Comparison of ENCODE assay signal across 20 mouse cellular contexts in genomic region chr10:81325781-81326180, GRCm38 (mm10). TPM values are rescaled to one million over a fixed set of nuclear protein-coding genes. Genes with fewer than 3 reads are reported as not detected.
DNase-seq lines count a peak whose midpoint lies in the region; TF ChIP-seq lines count a peak whose summit lies in the region.
"Had no signal": no experiment of that assay in that cellular context is flagged by ENCODE, and none has a peak within 500 bp of the region (broad histone marks: within the 10 kb centered on the region; RNA-seq: fewer than 3 reads in every experiment).

No protein-coding gene starts in this region.

- no peak for DNase-seq in heart, adult 2 months
- no peak for DNase-seq in heart, adult 8-10 months (ENCODE audit: low spot score)
- no peak for DNase-seq in layer of hippocampus, adult 2 months (ENCODE audit: low spot score in 2 of 2)
- no peak for DNase-seq in layer of hippocampus, adult 8-10 months (ENCODE audit: low spot score in 2 of 2)
- DNase-seq in urinary bladder, postnatal 14 days (ENCODE audit: low spot score): no peak
- DNase-seq: adrenal gland, postnatal 10 days; forebrain, postnatal 0 days; heart, postnatal 36 days; kidney, adult 8-10 months; kidney, postnatal 36 days; lung, adult 2 months; thymus, postnatal 14 days had no signal

- peaks cover 32% of the 10 kb centered on the region for H3K4me1 ChIP-seq in heart, adult 2 months (ENCODE audit: control insufficient read depth, insufficient read depth, low read length)
- peaks cover 89% of the 10 kb centered on the region for H3K4me1 ChIP-seq in E14TG2a.4 (replicated peaks; ENCODE audit: low read depth, low read length)
- peaks cover 32% of the 10 kb centered on the region for H3K4me1 ChIP-seq in brown adipose tissue, adult 24 weeks (ENCODE audit: control insufficient read depth, insufficient read depth, insufficient read length, low read length)

- no peak overlapping the region for H3K9ac ChIP-seq in heart, adult 2 months (ENCODE audit: low read depth, low read length)
- H3K9ac ChIP-seq: forebrain, postnatal 0 days; hindbrain, embryonic 14.5 days; limb, embryonic 15.5 days had no signal

- WGBS in heart, adult 2 months: 85% methylated on average over 18 of the region's 18 CpGs

- H3K4me3 ChIP-seq in heart, adult 2 months: no peak overlapping the region
- H3K4me3 ChIP-seq in layer of hippocampus, adult 2 months: no peak overlapping the region
- H3K4me3 ChIP-seq in E14TG2a.4 (replicated peaks; ENCODE audit: low read length): peak overlapping the region; percentile 51
- H3K4me3 ChIP-seq in brown adipose tissue, adult 24 weeks (ENCODE audit: insufficient read depth, low read depth, low read length): no peak overlapping the region
- H3K4me3 ChIP-seq: left cerebral cortex, adult 2 months; limb, embryonic 15.5 days had no signal

- no peak for TF ChIP-seq CTCF in heart, adult 2 months (IDR thresholded peaks at IDR 0.05)
- TF ChIP-seq CTCF in layer of hippocampus, adult 2 months (conservative IDR thresholded peaks at IDR 0.05): no peak
- no peak for TF ChIP-seq CTCF in E14TG2a.4 (conservative IDR thresholded peaks at IDR 0.05; ENCODE audit: low read length)

- H3K9me3 ChIP-seq in E14TG2a.4 (ENCODE audit: low read length): no peaks in the 10 kb centered on the region
- H3K9me3 ChIP-seq: limb, embryonic 15.5 days had no signal

- intact Hi-C loops in heart, adult 2 months (cut with DNase I): no loop called here

- TF ChIP-seq POLR2A in heart, adult 2 months (IDR thresholded peaks at IDR 0.05; ENCODE audit: insufficient read depth, low read depth, low read length): no peak

- peak overlapping the region; percentile 86 for H3K27ac ChIP-seq in heart, adult 2 months
- peak overlapping the region; percentile 83 for H3K27ac ChIP-seq in layer of hippocampus, adult 2 months
- H3K27ac ChIP-seq in brown adipose tissue, adult 24 weeks (replicated peaks; ENCODE audit: low read depth, low read length): peak overlapping the region; percentile 96
- H3K27ac ChIP-seq: hindbrain, embryonic 14.5 days; limb, embryonic 15.5 days; macrophage had no signal

- TF ChIP-seq EP300 in heart, adult 2 months (IDR thresholded peaks at IDR 0.05; ENCODE audit: insufficient read depth, low read depth, low read length): no peak

- no peaks in the 10 kb centered on the region for H3K27me3 ChIP-seq in heart, adult 2 months (ENCODE audit: control insufficient read depth, insufficient read depth, low read length)
- H3K27me3 ChIP-seq in E14TG2a.4 (ENCODE audit: insufficient read depth, low read length): peaks cover 8% of the 10 kb centered on the region; the same call in 1 of the 2 replicates
- H3K27me3 ChIP-seq: limb, embryonic 15.5 days had no signal

- H3K36me3 ChIP-seq in heart, adult 2 months (ENCODE audit: control insufficient read depth, insufficient read depth, low read length): no peaks in the 10 kb centered on the region; the same call in 1 of the 2 replicates
- peaks cover 61% of the 10 kb centered on the region for H3K36me3 ChIP-seq in E14TG2a.4 (ENCODE audit: insufficient read depth, low read length)

- no peaks in the 10 kb centered on the region; the same call in 1 of the 2 replicates for H3K79me2 ChIP-seq in heart, adult 2 months (replicated peaks; ENCODE audit: control insufficient read depth, insufficient read depth, low read length)

RNA-seq across cellular contexts. Expression of gene Tbxa2r, which starts 2.8 kb away (rescaled TPM):
- 1 to 10 TPM; 3.8 to 4.1 TPM for total RNA-seq in heart, adult 2 months (2021)
- polyA plus RNA-seq in heart, adult 2 months (2012; rRNA removed): 7.1 and 8.7 TPM in 2 replicates
- total RNA-seq in heart, adult 8-10 months (2022): 1 to 10 TPM; 2.7 to 5.4 (median 3.5) TPM
- 1 to 10 TPM; 1.3 to 1.4 TPM for total RNA-seq in layer of hippocampus, adult 2 months (2021)
- 1 to 10 TPM; 1.1 to 1.4 (median 1.4) TPM for total RNA-seq in layer of hippocampus, adult 8-10 months (2022)
- polyA plus RNA-seq in brown adipose tissue, adult 24 weeks (2012; ENCODE audit: insufficient read depth, insufficient read length, missing spikeins): not detected in 2 replicates
- polyA plus RNA-seq: macrophage had no signal

RNA-seq across cellular contexts. Expression of gene Cactin, which starts 4.9 kb away (rescaled TPM):
- total RNA-seq in heart, adult 2 months (2021): 10 to 100 TPM; 16.1 to 18.0 TPM
- 15.4 and 18.0 TPM in 2 replicates for polyA plus RNA-seq in heart, adult 2 months (2012; rRNA removed)
- total RNA-seq in heart, adult 8-10 months (2022): 10 to 100 TPM; 14.4 to 19.2 (median 16.3) TPM
- total RNA-seq in layer of hippocampus, adult 2 months (2021): 10 to 100 TPM; 27.6 to 30.7 TPM
- total RNA-seq in layer of hippocampus, adult 8-10 months (2022): 10 to 100 TPM; 28.2 to 31.3 (median 30.2) TPM
- 8.4 and 9.6 TPM in 2 replicates for polyA plus RNA-seq in brown adipose tissue, adult 24 weeks (2012; ENCODE audit: insufficient read depth, insufficient read length, missing spikeins)

RNA-seq across cellular contexts. Expression of gene Gipc3, which starts 17.3 kb away (rescaled TPM):
- total RNA-seq in heart, adult 2 months (2021): 1 to 10 TPM; 5.5 to 6.4 TPM
- 4.7 and 4.8 TPM in 2 replicates for polyA plus RNA-seq in heart, adult 2 months (2012; rRNA removed)
- 1 to 10 TPM; 4.1 to 6.6 (median 5.2) TPM for total RNA-seq in heart, adult 8-10 months (2022)
- 1 to 10 TPM; 1.7 to 1.8 TPM for total RNA-seq in layer of hippocampus, adult 2 months (2021)
- total RNA-seq in layer of hippocampus, adult 8-10 months (2022): 1 to 10 TPM; 1.3 to 2.2 (median 1.7) TPM
- 1.0 TPM in 1 of 2 replicates, not detected in the other for polyA plus RNA-seq in brown adipose tissue, adult 24 weeks (2012; ENCODE audit: insufficient read depth, insufficient read length, missing spikeins)
- total RNA-seq: forebrain, postnatal 0 days had no signal
- polyA plus RNA-seq: activated CD4-positive, CD25-positive, alpha-beta regulatory T cell, adult 4 months; forebrain, postnatal 0 days; hindbrain, embryonic 14.5 days; macrophage; midbrain, postnatal 0 days had no signal

RNA-seq across cellular contexts. Expression of gene Hmg20b, which starts 24.5 kb away (rescaled TPM):
- 10 to 100 TPM; 55.6 to 58.1 TPM for total RNA-seq in heart, adult 2 months (2021)
- 44.3 and 54.9 TPM in 2 replicates for polyA plus RNA-seq in heart, adult 2 months (2012; rRNA removed)
- total RNA-seq in heart, adult 8-10 months (2022): 10 to 100 TPM; 52.4 to 61.2 (median 57.1) TPM
- total RNA-seq in layer of hippocampus, adult 2 months (2021): 10 to 100 TPM; 27.5 to 30.8 TPM
- total RNA-seq in layer of hippocampus, adult 8-10 months (2022): 10 to 100 TPM; 32.5 to 37.1 (median 32.9) TPM
- polyA plus RNA-seq in brown adipose tissue, adult 24 weeks (2012; ENCODE audit: insufficient read depth, insufficient read length, missing spikeins): 66.1 and 78.7 TPM in 2 replicates

RNA-seq across cellular contexts. Expression of gene Mfsd12, which starts 31.5 kb away (rescaled TPM):
- 10 to 100 TPM; 10.6 to 11.1 TPM for total RNA-seq in heart, adult 2 months (2021)
- polyA plus RNA-seq in heart, adult 2 months (2012; rRNA removed): 9.6 and 10.5 TPM in 2 replicates
- 10 to 100 TPM in 1 of 4 experiments, 1 to 10 TPM in 3; 9.2 to 11.4 (median 9.8) TPM for total RNA-seq in heart, adult 8-10 months (2022)
- total RNA-seq in layer of hippocampus, adult 2 months (2021): 10 to 100 TPM; 42.8 to 45.9 TPM
- total RNA-seq in layer of hippocampus, adult 8-10 months (2022): 10 to 100 TPM; 40.7 to 46.7 (median 43.6) TPM
- polyA plus RNA-seq in brown adipose tissue, adult 24 weeks (2012; ENCODE audit: insufficient read depth, insufficient read length, missing spikeins): 8.3 and 11.5 TPM in 2 replicates
